In genomic region chr11:4160758-4161480, GRCm38 (mm10) we compare ENCODE assay signal across 8 mouse cellular contexts. TPM values are rescaled to one million over a fixed set of nuclear protein-coding genes. Genes with fewer than 3 reads are reported as not detected.
DNase-seq lines count a peak whose midpoint lies in the region; ATAC-seq and TF ChIP-seq lines count a peak whose summit lies in the region.

No protein-coding gene starts in this region.

- ATAC-seq in embryonic facial prominence, embryonic 15.5 days (ENCODE audit: insufficient number of reproducible peaks, low FRiP score, low TSS enrichment, low read depth): no peak
- ATAC-seq in limb, embryonic 13.5 days (ENCODE audit: low FRiP score, low read depth): no peak
- no peak for ATAC-seq in stomach, embryonic 14.5 days (ENCODE audit: insufficient number of reproducible peaks, insufficient read depth, low FRiP score, low read depth)

- no peak for TF ChIP-seq POLR2A in spleen, adult 2 months (IDR thresholded peaks at IDR 0.05; ENCODE audit: low read depth, low read length)

- no peak for TF ChIP-seq CTCF in spleen, adult 2 months (IDR thresholded peaks at IDR 0.05; ENCODE audit: extremely low read depth, insufficient read depth, insufficient read length, insufficient replicate concordance)

- H3K36me3 ChIP-seq in spleen, adult 2 months (ENCODE audit: control insufficient read depth, insufficient read depth, low read length): peaks cover 24% of the 10 kb centered on the region
- H3K36me3 ChIP-seq in embryonic facial prominence, embryonic 15.5 days: peaks cover 21% of the 10 kb centered on the region
- H3K36me3 ChIP-seq in limb, embryonic 13.5 days: peaks cover 48% of the 10 kb centered on the region
- peaks cover 38% of the 10 kb centered on the region for H3K36me3 ChIP-seq in stomach, embryonic 14.5 days (ENCODE audit: control insufficient read depth, insufficient read depth, low read length)

- H3K9me3 ChIP-seq in embryonic facial prominence, embryonic 15.5 days (replicated peaks): no peaks in the 10 kb centered on the region
- H3K9me3 ChIP-seq in limb, embryonic 13.5 days: no peaks in the 10 kb centered on the region
- no peaks in the 10 kb centered on the region for H3K9me3 ChIP-seq in stomach, embryonic 14.5 days (ENCODE audit: control insufficient read depth, low read depth, low read length)

- H3K27me3 ChIP-seq in spleen, adult 2 months (ENCODE audit: control insufficient read depth, insufficient read depth, low read length): no peaks in the 10 kb centered on the region
- H3K27me3 ChIP-seq in embryonic facial prominence, embryonic 15.5 days: no peaks in the 10 kb centered on the region
- no peaks in the 10 kb centered on the region for H3K27me3 ChIP-seq in limb, embryonic 13.5 days
- no peaks in the 10 kb centered on the region for H3K27me3 ChIP-seq in stomach, embryonic 14.5 days (ENCODE audit: control insufficient read depth, insufficient read depth, low read length)

- no peaks in the 10 kb centered on the region; the same call in 1 of the 2 replicates for H3K4me1 ChIP-seq in spleen, adult 2 months (ENCODE audit: control insufficient read depth, insufficient read depth, insufficient read length)
- peaks cover 65% of the 10 kb centered on the region for H3K4me1 ChIP-seq in embryonic facial prominence, embryonic 15.5 days
- H3K4me1 ChIP-seq in limb, embryonic 13.5 days: peaks cover 47% of the 10 kb centered on the region
- H3K4me1 ChIP-seq in stomach, embryonic 14.5 days (ENCODE audit: control insufficient read depth, insufficient read depth, low read length): peaks cover 18% of the 10 kb centered on the region

- H3K9ac ChIP-seq in embryonic facial prominence, embryonic 15.5 days: peak overlapping the region; percentile 81
- peak overlapping the region; percentile 81 for H3K9ac ChIP-seq in limb, embryonic 13.5 days
- H3K9ac ChIP-seq in stomach, embryonic 14.5 days (replicated peaks; ENCODE audit: low read depth, low read length): peak overlapping the region; percentile 72

- DNase-seq in spleen, adult 2 months (ENCODE audit: low read depth in 1 of 2, low spot score in 2 of 2): no peak
- no peak for DNase-seq in spleen, adult 18-20 months
- no peak for DNase-seq in left cerebral cortex, postnatal 4 days
- DNase-seq in kidney, postnatal 4 days: no peak
- DNase-seq in right cerebral cortex, adult 18-20 months: no peak

- no peak overlapping the region for H3K27ac ChIP-seq in spleen, adult 2 months (ENCODE audit: insufficient read depth, low read length)
- H3K27ac ChIP-seq in embryonic facial prominence, embryonic 15.5 days (replicated peaks): peak overlapping the region; percentile 90
- peak overlapping the region; percentile 69; the same call in 1 of the 2 replicates for H3K27ac ChIP-seq in limb, embryonic 13.5 days
- H3K27ac ChIP-seq in stomach, embryonic 14.5 days (ENCODE audit: low read length): peak overlapping the region; percentile 73; the same call in 1 of the 2 replicates

- 5% methylated on average over 15 of the region's 15 CpGs for WGBS in spleen, adult 2 months
- WGBS in embryonic facial prominence, embryonic 15.5 days: 5% methylated on average over 15 of the region's 15 CpGs
- 7% methylated on average over 15 of the region's 15 CpGs for WGBS in limb, embryonic 13.5 days
- 6% methylated on average over 15 of the region's 15 CpGs for WGBS in stomach, embryonic 14.5 days

- H3K4me3 ChIP-seq in spleen, adult 2 months (ENCODE audit: extremely low read depth, insufficient read depth, insufficient read length): peak overlapping the region; percentile 87
- H3K4me3 ChIP-seq in embryonic facial prominence, embryonic 15.5 days (replicated peaks): peak overlapping the region; percentile 91
- peak overlapping the region; percentile 75 for H3K4me3 ChIP-seq in limb, embryonic 13.5 days
- peak overlapping the region; percentile 87 for H3K4me3 ChIP-seq in stomach, embryonic 14.5 days (ENCODE audit: low read depth, low read length)

- intact Hi-C loops in left cerebral cortex, postnatal 4 days (cut with DNase I): no loop called here

- peak overlapping the region; percentile 78 for H3K4me2 ChIP-seq in embryonic facial prominence, embryonic 15.5 days (replicated peaks)
- H3K4me2 ChIP-seq in limb, embryonic 13.5 days (replicated peaks): peak overlapping the region; percentile 87
- H3K4me2 ChIP-seq in stomach, embryonic 14.5 days (replicated peaks; ENCODE audit: low read depth, low read length): peak overlapping the region; percentile 84

RNA-seq across cellular contexts. Expression of gene Sf3a1, which starts 0.8 kb away (rescaled TPM):
- 27.9 and 31.9 TPM in 2 replicates for polyA plus RNA-seq in spleen, adult 2 months (2012; rRNA removed)
- 50.5 and 57.7 TPM in 2 replicates for polyA plus RNA-seq in embryonic facial prominence, embryonic 15.5 days (2015; fragmentation: Nextera tagmentation; extraction: Ambion mirVana)
- polyA plus RNA-seq in limb, embryonic 13.5 days (2015; fragmentation: Nextera tagmentation; extraction: Ambion mirVana): 57.0 and 65.7 TPM in 2 replicates
- polyA plus RNA-seq in stomach, embryonic 14.5 days (2014; fragmentation: Nextera tagmentation; extraction: Ambion mirVana): 55.3 and 59.2 TPM in 2 replicates
- 10 to 100 TPM; 75.5 to 93.4 TPM for total RNA-seq in left cerebral cortex, postnatal 4 days (2021)

RNA-seq across cellular contexts. Expression of gene Ccdc157, which starts 0.8 kb away (rescaled TPM):
- polyA plus RNA-seq in spleen, adult 2 months (2012; rRNA removed): 4.3 and 4.4 TPM in 2 replicates
- 14.4 and 16.6 TPM in 2 replicates for polyA plus RNA-seq in embryonic facial prominence, embryonic 15.5 days (2015; fragmentation: Nextera tagmentation; extraction: Ambion mirVana)
- polyA plus RNA-seq in limb, embryonic 13.5 days (2015; fragmentation: Nextera tagmentation; extraction: Ambion mirVana): 9.5 and 10.3 TPM in 2 replicates
- 4.4 and 5.7 TPM in 2 replicates for polyA plus RNA-seq in stomach, embryonic 14.5 days (2014; fragmentation: Nextera tagmentation; extraction: Ambion mirVana)
- 10 to 100 TPM; 12.1 to 13.5 TPM for total RNA-seq in left cerebral cortex, postnatal 4 days (2021)

RNA-seq across cellular contexts. Expression of gene Tbc1d10a, which starts 25.7 kb away (rescaled TPM):
- 46.7 and 53.9 TPM in 2 replicates for polyA plus RNA-seq in spleen, adult 2 months (2012; rRNA removed)
- polyA plus RNA-seq in embryonic facial prominence, embryonic 15.5 days (2015; fragmentation: Nextera tagmentation; extraction: Ambion mirVana): 56.1 and 56.2 TPM in 2 replicates
- 40.2 and 42.3 TPM in 2 replicates for polyA plus RNA-seq in limb, embryonic 13.5 days (2015; fragmentation: Nextera tagmentation; extraction: Ambion mirVana)
- polyA plus RNA-seq in stomach, embryonic 14.5 days (2014; fragmentation: Nextera tagmentation; extraction: Ambion mirVana): 17.2 and 19.3 TPM in 2 replicates
- 10 to 100 TPM; 25.7 to 26.8 TPM for total RNA-seq in left cerebral cortex, postnatal 4 days (2021)

RNA-seq across cellular contexts. Expression of gene Rnf215, which starts 25.9 kb away (rescaled TPM):
- 20.6 and 26.2 TPM in 2 replicates for polyA plus RNA-seq in spleen, adult 2 months (2012; rRNA removed)
- polyA plus RNA-seq in embryonic facial prominence, embryonic 15.5 days (2015; fragmentation: Nextera tagmentation; extraction: Ambion mirVana): 38.2 and 39.7 TPM in 2 replicates
- polyA plus RNA-seq in limb, embryonic 13.5 days (2015; fragmentation: Nextera tagmentation; extraction: Ambion mirVana): 38.6 and 39.0 TPM in 2 replicates
- polyA plus RNA-seq in stomach, embryonic 14.5 days (2014; fragmentation: Nextera tagmentation; extraction: Ambion mirVana): 32.3 and 32.7 TPM in 2 replicates
- 10 to 100 TPM; 57.0 to 58.6 TPM for total RNA-seq in left cerebral cortex, postnatal 4 days (2021)

RNA-seq across cellular contexts. Expression of gene Sec14l2, which starts 37.7 kb away (rescaled TPM):
- 1.9 and 2.9 TPM in 2 replicates for polyA plus RNA-seq in spleen, adult 2 months (2012; rRNA removed)
- 3.8 and 4.7 TPM in 2 replicates for polyA plus RNA-seq in embryonic facial prominence, embryonic 15.5 days (2015; fragmentation: Nextera tagmentation; extraction: Ambion mirVana)
- 2.5 and 3.5 TPM in 2 replicates for polyA plus RNA-seq in limb, embryonic 13.5 days (2015; fragmentation: Nextera tagmentation; extraction: Ambion mirVana)
- 1.4 and 1.7 TPM in 2 replicates for polyA plus RNA-seq in stomach, embryonic 14.5 days (2014; fragmentation: Nextera tagmentation; extraction: Ambion mirVana)
- 1 to 10 TPM; 6.8 to 8.3 TPM for total RNA-seq in left cerebral cortex, postnatal 4 days (2021)
